In genomic region chr6:135168471-135168870, GRCm38 (mm10) we compare ENCODE assay signal across 10 mouse cellular contexts. TPM values are rescaled to one million over a fixed set of nuclear protein-coding genes. Genes with fewer than 3 reads are reported as not detected.
DNase-seq lines count a peak whose midpoint lies in the region; ATAC-seq lines count a peak whose summit lies in the region.
"Had no signal": no experiment of that assay in that cellular context is flagged by ENCODE, and none has a peak within 500 bp of the region (broad histone marks: within the 10 kb centered on the region; RNA-seq: fewer than 3 reads in every experiment).

No protein-coding gene starts in this region.

- peak overlapping the region; percentile 93 for H3K4me2 ChIP-seq in embryonic facial prominence, embryonic 12.5 days (replicated peaks)
- peak overlapping the region; percentile 89 for H3K4me2 ChIP-seq in hindbrain, embryonic 14.5 days (replicated peaks)

- no peaks in the 10 kb centered on the region for H3K36me3 ChIP-seq in embryonic facial prominence, embryonic 12.5 days
- no peaks in the 10 kb centered on the region for H3K36me3 ChIP-seq in hindbrain, embryonic 14.5 days (replicated peaks; ENCODE audit: control insufficient read depth, insufficient read depth)

- WGBS in embryonic facial prominence, embryonic 12.5 days, result 74% methylated on average over 6 of the region's 6 CpGs
- 77% methylated on average over 6 of the region's 6 CpGs for WGBS in hindbrain, embryonic 14.5 days

- H3K27ac ChIP-seq in embryonic facial prominence, embryonic 12.5 days, result no peak overlapping the region
- H3K27ac ChIP-seq in hindbrain, embryonic 14.5 days, result no peak overlapping the region

- no peaks in the 10 kb centered on the region for H3K27me3 ChIP-seq in embryonic facial prominence, embryonic 12.5 days
- H3K27me3 ChIP-seq in hindbrain, embryonic 14.5 days (ENCODE audit: control insufficient read depth, insufficient read depth, low read length), result peaks cover 4% of the 10 kb centered on the region; the same call in 1 of the 2 replicates
- H3K27me3 ChIP-seq: CH12.LX had no signal

- H3K9me3 ChIP-seq in embryonic facial prominence, embryonic 12.5 days, result no peaks in the 10 kb centered on the region
- H3K9me3 ChIP-seq in hindbrain, embryonic 14.5 days (ENCODE audit: control insufficient read depth, low read length), result no peaks in the 10 kb centered on the region

- intact Hi-C loops in heart, postnatal 25 days (cut with DNase I), result no loop called here

- H3K4me3 ChIP-seq in embryonic facial prominence, embryonic 12.5 days, result peak overlapping the region; percentile 59
- peak overlapping the region; percentile 48 for H3K4me3 ChIP-seq in hindbrain, embryonic 14.5 days (replicated peaks; ENCODE audit: low read length)

- 0 out of 2 replicates have a peak, but pooled peaks cover 4% of the 10 kb centered on the region for H3K4me1 ChIP-seq in embryonic facial prominence, embryonic 12.5 days
- peaks cover 9% of the 10 kb centered on the region for H3K4me1 ChIP-seq in hindbrain, embryonic 14.5 days (replicated peaks; ENCODE audit: control insufficient read depth, insufficient read depth, low read length)

- ATAC-seq in embryonic facial prominence, embryonic 12.5 days (ENCODE audit: insufficient number of reproducible peaks, insufficient read depth, low FRiP score, low TSS enrichment), result no peak
- ATAC-seq in hindbrain, embryonic 14.5 days (ENCODE audit: low FRiP score), result no peak
- no peak for ATAC-seq in megakaryocyte progenitor cell, adult 5-6 weeks (replicated peaks; ENCODE audit: poor library complexity)

- H3K9ac ChIP-seq in embryonic facial prominence, embryonic 12.5 days, result peak overlapping the region; percentile 64
- peak overlapping the region; percentile 66 for H3K9ac ChIP-seq in hindbrain, embryonic 14.5 days

- peak; percentile 96 for DNase-seq in heart, adult 11 months
- no peak for DNase-seq in heart, postnatal 25 days (ENCODE audit: low spot score)
- DNase-seq in hindbrain, embryonic 14.5 days (ENCODE audit: low spot score), result no peak
- DNase-seq in lung, postnatal 25 days (ENCODE audit: low spot score), result peak; percentile 66
- peak; percentile 40 for DNase-seq in thymus, postnatal 4 days
- DNase-seq in urinary bladder, adult 2 months (ENCODE audit: low spot score), result no peak

RNA-seq across cellular contexts. Expression of gene Fam234b, which starts 29.3 kb away (rescaled TPM):
- 1 to 10 TPM; 6.5 to 6.7 TPM for total RNA-seq in heart, postnatal 25 days (2021)
- 26.4 and 28.7 TPM in 2 replicates for polyA plus RNA-seq in embryonic facial prominence, embryonic 12.5 days (2016; fragmentation: Nextera tagmentation; extraction: Ambion mirVana)
- polyA plus RNA-seq in hindbrain, embryonic 14.5 days (2014; fragmentation: Nextera tagmentation; extraction: Ambion mirVana), result 117 and 126 TPM in 2 replicates
- 5.9 and 6.5 TPM in 2 replicates for total RNA-seq in megakaryocyte progenitor cell, adult 5-6 weeks (2015)
- total RNA-seq in megakaryocyte progenitor cell, adult 5-6 weeks (2017), result 5.4 and 6.8 TPM in 2 replicates
- 5.6 and 5.9 TPM in 2 replicates for polyA plus RNA-seq in urinary bladder, adult 2 months (2012; rRNA removed)

RNA-seq across cellular contexts. Expression of gene Hebp1, which starts 29.4 kb away (rescaled TPM):
- 10 to 100 TPM; 40.0 to 43.4 TPM for total RNA-seq in heart, postnatal 25 days (2021)
- polyA plus RNA-seq in embryonic facial prominence, embryonic 12.5 days (2016; fragmentation: Nextera tagmentation; extraction: Ambion mirVana), result 6.8 and 7.3 TPM in 2 replicates
- polyA plus RNA-seq in hindbrain, embryonic 14.5 days (2014; fragmentation: Nextera tagmentation; extraction: Ambion mirVana), result 3.1 and 3.3 TPM in 2 replicates
- 12.9 and 15.0 TPM in 2 replicates for total RNA-seq in megakaryocyte progenitor cell, adult 5-6 weeks (2015)
- total RNA-seq in megakaryocyte progenitor cell, adult 5-6 weeks (2017), result 20.0 and 21.2 TPM in 2 replicates
- 40.7 and 41.8 TPM in 2 replicates for polyA plus RNA-seq in urinary bladder, adult 2 months (2012; rRNA removed)
- total RNA-seq: CH12.LX had no signal

RNA-seq across cellular contexts. Expression of gene Gprc5d, which starts 50.4 kb away (rescaled TPM):
- not detected for total RNA-seq in heart, postnatal 25 days (2021)
- not detected in 2 replicates for polyA plus RNA-seq in embryonic facial prominence, embryonic 12.5 days (2016; fragmentation: Nextera tagmentation; extraction: Ambion mirVana)
- not detected in 2 replicates for polyA plus RNA-seq in hindbrain, embryonic 14.5 days (2014; fragmentation: Nextera tagmentation; extraction: Ambion mirVana)
- total RNA-seq in megakaryocyte progenitor cell, adult 5-6 weeks (2015), result not detected in 2 replicates
- not detected in 2 replicates for total RNA-seq in megakaryocyte progenitor cell, adult 5-6 weeks (2017)
- 0.07 TPM in 2 replicates for polyA plus RNA-seq in urinary bladder, adult 2 months (2012; rRNA removed)
- total RNA-seq: CH12.LX; heart, postnatal 36 days had no signal

Comparison
In these comparisons a context has a peak if more than half of its experiments do, and no peak if none do; other contexts are left out.
1. DNase-seq: peak in heart, adult 11 months (single experiment), lung, postnatal 25 days (single experiment) and thymus, postnatal 4 days (single experiment); none in heart, postnatal 25 days (single experiment), hindbrain, embryonic 14.5 days (single experiment) and urinary bladder, adult 2 months (single experiment).